Mouse (Mus musculus) forebrain, embryonic 15.5 days (tissue): Measurements from ENCODE around the gene Olfr297. TPM values are rescaled to one million over a fixed set of nuclear protein-coding genes. Genes with fewer than 3 reads are reported as not detected.

Source experiments
- ATAC-seq: fragments of 200-750 bp; cut with Nextera tagmentation; replicated peaks from 2 replicates; pipeline ENCODE4 v1.8.0; 2017; ENCODE audit warnings: mild to moderate bottlenecking, moderate TSS enrichment, moderate library complexity
- H3K27ac ChIP-seq: fragments of 300-500 bp; sonication (generic); replicated peaks from 2 replicates; pipeline ENCODE4 v1.5.1; 2015; ENCODE audit warnings: mild to moderate bottlenecking, inconsistent platforms
- H3K27me3 ChIP-seq: fragments of 300-500 bp; sonication (generic); 2 replicates; pipeline ENCODE4 v1.6.1; 2015; ENCODE audit warnings: inconsistent platforms
- H3K36me3 ChIP-seq: fragments of 300-500 bp; sonication (generic); 2 replicates; pipeline ENCODE4 v1.6.1; 2015; ENCODE audit warnings: mild to moderate bottlenecking, inconsistent platforms
- H3K4me1 ChIP-seq: fragments of 300-500 bp; sonication (generic); 2 replicates; pipeline ENCODE4 v1.6.1; 2015; ENCODE audit warnings: inconsistent platforms
- H3K4me2 ChIP-seq: fragments of 300-500 bp; sonication (generic); replicated peaks from 2 replicates; pipeline ENCODE4 v1.6.1; 2015; ENCODE audit warnings: mild to moderate bottlenecking, inconsistent platforms
- H3K4me3 ChIP-seq: fragments of 300-500 bp; sonication (generic); 2 replicates; pipeline ENCODE4 v1.5.1; 2015; ENCODE audit warnings: mild to moderate bottlenecking, inconsistent platforms
- H3K9ac ChIP-seq: fragments of 300-500 bp; sonication (generic); replicated peaks from 2 replicates; pipeline ENCODE4 v1.6.1; 2015; ENCODE audit warnings: mild to moderate bottlenecking, inconsistent platforms
- H3K9me3 ChIP-seq: fragments of 300-500 bp; sonication (generic); 2 replicates; pipeline ENCODE4 v1.6.1; 2016; ENCODE audit warnings: inconsistent platforms
- WGBS: fragments of 180-500 bp; shearing (Covaris S2); methylation state at CpG from one replicate; pipeline ENCODE4 v1.1.7; 2015; ENCODE audit warnings: mixed read lengths; 5-methylcytosine and 5-hydroxymethylcytosine counted together
- polyA plus RNA-seq: library from polyadenylated mRNA; unstranded; fragments of >200 nt; fragmentation: Nextera tagmentation; extraction: Ambion mirVana; gene quantifications from 2 replicates; pipeline ENCODE4 v1.2.1, GENCODE M21; 2015

Olfr297 gene
- not detected in 2 replicates for polyA plus RNA-seq

- H3K4me2 ChIP-seq = no peak within 1 kb of the TSS
- H3K9ac ChIP-seq = no peak within 1 kb of the TSS
Measured at GRCm38 (mm10) chr7:86519668-86520067, at the start of gene Olfr297. TSS of gene Olfr297 (plus strand) at chr7:86519968.

DNA sequence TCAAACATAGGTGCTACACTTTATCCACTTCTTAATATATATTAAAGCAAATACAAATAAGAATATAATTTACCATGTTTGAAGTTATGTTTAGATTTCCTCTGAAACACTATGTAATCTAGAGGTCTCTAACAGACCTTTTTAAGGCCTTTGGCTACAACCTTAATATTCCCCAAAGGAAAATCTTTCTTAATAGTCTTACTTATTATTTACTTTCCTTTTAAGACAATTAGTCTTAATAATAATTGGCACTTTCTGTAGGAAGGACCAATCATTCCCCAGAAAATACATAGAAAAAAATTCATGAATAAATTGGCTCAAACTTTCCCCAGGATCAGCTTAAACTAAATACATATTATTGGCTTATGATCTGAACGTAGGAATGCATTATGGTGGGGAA, 27.4 kb upstream of the Olfr297 start, which contains the start of gene Olfr298:
Olfr298 (minus strand) TSS at position 101 of the 400 bp plus-strand sequence.
- no peaks in the 10 kb centered on the region for H3K27me3 ChIP-seq
- H3K4me1 ChIP-seq = no peaks in the 10 kb centered on the region
- no peak within 1 kb of the TSS for H3K9ac ChIP-seq
- no peak within 1 kb of the TSS for H3K27ac ChIP-seq
- H3K9me3 ChIP-seq = no peaks in the 10 kb centered on the region
- ATAC-seq = no peak
- H3K36me3 ChIP-seq = no peaks in the 10 kb centered on the region
- no peak within 1 kb of the TSS for H3K4me3 ChIP-seq
- 79% methylated on average over 1 of the region's 1 CpGs for WGBS
- no peak within 1 kb of the TSS for H3K4me2 ChIP-seq

More at GRCm38 (mm10) chr7:86519668-86520067, at the start of gene Olfr297:
- no peak for ATAC-seq
- no peaks in the 10 kb centered on the region for H3K9me3 ChIP-seq
- H3K27ac ChIP-seq = no peak within 1 kb of the TSS
- H3K4me1 ChIP-seq = no peaks in the 10 kb centered on the region
- H3K27me3 ChIP-seq = no peaks in the 10 kb centered on the region
- no peak within 1 kb of the TSS for H3K4me3 ChIP-seq
- no peaks in the 10 kb centered on the region for H3K36me3 ChIP-seq

Other genes with a start within 250 kb of the Olfr297 start
- not detected in 2 replicates for gene Olfr310, start 242.8 kb upstream of the Olfr297 start, polyA plus RNA-seq
- not detected in 2 replicates for gene Olfr309, start 206.3 kb upstream of the Olfr297 start, polyA plus RNA-seq
- gene Olfr308, start 194.3 kb upstream of the Olfr297 start, polyA plus RNA-seq = not detected in 2 replicates
- not detected in 2 replicates for gene Olfr307, start 182.4 kb upstream of the Olfr297 start, polyA plus RNA-seq
- gene Olfr305, start 153.0 kb upstream of the Olfr297 start, polyA plus RNA-seq = not detected in 2 replicates
- gene Olfr304, start 133.3 kb upstream of the Olfr297 start, polyA plus RNA-seq = not detected in 2 replicates
- gene Olfr303, start 122.2 kb upstream of the Olfr297 start, polyA plus RNA-seq = not detected in 2 replicates
- gene Olfr301, start 116.1 kb upstream of the Olfr297 start, polyA plus RNA-seq = not detected in 2 replicates
- gene Olfr299, start 60.0 kb upstream of the Olfr297 start, polyA plus RNA-seq = not detected in 2 replicates
- not detected in 2 replicates for gene Olfr298, start 27.5 kb upstream of the Olfr297 start, polyA plus RNA-seq
- not detected in 2 replicates for gene Olfr295, start 63.9 kb downstream of the Olfr297 start, polyA plus RNA-seq
- gene Olfr294, start 96.7 kb downstream of the Olfr297 start, polyA plus RNA-seq = not detected in 2 replicates
- not detected in 2 replicates for gene Olfr293, start 129.1 kb downstream of the Olfr297 start, polyA plus RNA-seq
- gene Olfr292, start 168.4 kb downstream of the Olfr297 start, polyA plus RNA-seq = not detected in 2 replicates